Mouse (Mus musculus): ENCODE measurements around the gene Fcnb.

GRCm38 (mm10) chr2:28132117-28132516 lies 47.4 kb upstream of the Fcnb start:
- no peak for TF ChIP-seq CTCF (conservative IDR thresholded peaks at IDR 0.05; ENCODE audit: low read length)
- no peak for TF ChIP-seq POU5F1 (IDR thresholded peaks at IDR 0.05; ENCODE audit: borderline replicate concordance, low read length)

Data from E14TG2a.4 (cell line).